Mouse (Mus musculus) layer of hippocampus, adult 9-10 months (tissue): Measurements from ENCODE around the gene Rln3.

Experiments used
- DNase-seq: peaks from one replicate; pipeline ENCODE4 v3.0.0; 2022; ENCODE audit warnings: low spot score

The Rln3 gene

GRCm38 (mm10) chr8:83995973-83996372 is 48.8 kb downstream of the Rln3 start:
- no peak for DNase-seq

- DNase-seq: no peak
Observed at GRCm38 (mm10) chr8:83994030-83994429, 50.8 kb downstream of the Rln3 start.
